Mouse (Mus musculus) liver, postnatal 0 days (tissue): ENCODE data around the gene Foxn3. TPM values are rescaled to one million over a fixed set of nuclear protein-coding genes. Genes with fewer than 3 reads are reported as not detected.

ENCODE experiments used
- ATAC-seq: fragments of 200-750 bp; cut with Nextera tagmentation; 2 replicates; pipeline ENCODE4 v1.8.0; 2017; ENCODE audit warnings: mild to moderate bottlenecking, moderate library complexity
- DNase-seq: peaks from one replicate; pipeline ENCODE4 v3.0.0-alpha.2; 2016
- H3K27ac ChIP-seq: fragments of 300-500 bp; sonication (generic); 2 replicates; pipeline ENCODE4 v1.5.1; 2014; ENCODE audit warnings: antibody characterized with exemption, moderate library complexity, mild to moderate bottlenecking, low read depth
- H3K27me3 ChIP-seq: fragments of 300-500 bp; sonication (generic); 2 replicates; pipeline ENCODE4 v1.6.1; 2014; ENCODE audit warnings: low read length, control low read depth, mixed read lengths; ENCODE audit not compliant: insufficient read depth
- H3K36me3 ChIP-seq: fragments of 300-500 bp; sonication (generic); replicated peaks from 2 replicates; pipeline ENCODE4 v1.6.1; 2014; ENCODE audit warnings: mild to moderate bottlenecking, control low read depth, low read length, moderate library complexity, mixed read lengths; ENCODE audit not compliant: insufficient read depth
- H3K4me1 ChIP-seq: fragments of 300-500 bp; sonication (generic); 2 replicates; pipeline ENCODE4 v1.6.1; 2014; ENCODE audit warnings: antibody characterized with exemption, mild to moderate bottlenecking, control low read depth; ENCODE audit not compliant: insufficient read depth
- H3K4me2 ChIP-seq: fragments of 300-500 bp; sonication (generic); 2 replicates; pipeline ENCODE4 v1.6.1; 2014; ENCODE audit warnings: low read depth, mild to moderate bottlenecking, low read length, moderate library complexity, mixed read lengths
- H3K4me3 ChIP-seq: fragments of 300-500 bp; sonication (generic); 2 replicates; pipeline ENCODE4 v1.5.1; 2014; ENCODE audit warnings: low read depth, low read length
- H3K9ac ChIP-seq: fragments of 300-500 bp; sonication (generic); replicated peaks from 2 replicates; pipeline ENCODE4 v1.6.1; 2014; ENCODE audit warnings: mild to moderate bottlenecking, moderate library complexity
- H3K9me3 ChIP-seq: fragments of 300-500 bp; sonication (generic); 2 replicates; pipeline ENCODE4 v1.6.1; 2016; ENCODE audit warnings: mild to moderate bottlenecking, control low read depth, low read length, mixed read lengths
- CTCF ChIP-seq: sonication (generic); IDR thresholded peaks from 2 replicates; pipeline ENCODE4 v1.5.1; 2016; ENCODE audit warnings: antibody characterized with exemption, low read depth
- EP300 ChIP-seq: IDR thresholded peaks from 2 replicates; pipeline ENCODE4 v1.6.1; 2016; ENCODE audit warnings: antibody characterized with exemption, low read depth, mild to moderate bottlenecking
- WGBS: fragments of 180-500 bp; shearing (Covaris S2); extraction: QIAGEN DNeasy Blood & Tissue Kit; methylation state at CpG from one replicate; pipeline ENCODE4 v1.1.7; 2014; ENCODE audit not compliant: insufficient replicate concordance; 5-methylcytosine and 5-hydroxymethylcytosine counted together
- polyA plus RNA-seq: library from polyadenylated mRNA; unstranded; fragments of >200 nt; fragmentation: Nextera tagmentation; extraction: Ambion mirVana; gene quantifications from 2 replicates; pipeline ENCODE4 v1.2.1, GENCODE M21; 2015

Foxn3 gene
- polyA plus RNA-seq, 1 experiment from 2014 or later = 31.2 TPM

GRCm38 (mm10) chr12:99182338-99182737 is 381.0 kb downstream of the Foxn3 start:
- ATAC-seq (no peak), DNase-seq (no peak)
- Histone ChIP-seq H3K27me3 (no peaks in the 10 kb centered on the region), H3K4me3 (no peak overlapping the region), H3K4me2 (no peak overlapping the region), H3K4me1 (no peaks in the 10 kb centered on the region), H3K27ac (no peak overlapping the region), H3K9ac (no peak overlapping the region), H3K9me3 (0 out of 2 replicates have a peak, but pooled peaks cover 2% of the 10 kb centered on the region), H3K36me3 (no peaks in the 10 kb centered on the region)
- WGBS = 82% methylated on average over 3 of the region's 3 CpGs
- TF ChIP-seq EP300 = no peak
- no peak for TF ChIP-seq CTCF

GRCm38 (mm10) chr12:99180234-99180824 is 383.1 kb downstream of the Foxn3 start:
- Histone ChIP-seq H3K27ac (no peak overlapping the region), H3K9ac (no peak overlapping the region), H3K9me3 (0 out of 2 replicates have a peak, but pooled peaks cover 2% of the 10 kb centered on the region), H3K4me1 (no peaks in the 10 kb centered on the region), H3K27me3 (no peaks in the 10 kb centered on the region), H3K4me2 (no peak overlapping the region), H3K4me3 (no peak overlapping the region), H3K36me3 (no peaks in the 10 kb centered on the region)
- no peak for DNase-seq
- 64% methylated on average over 3 of the region's 3 CpGs for WGBS
- ATAC-seq = no peak
- TF ChIP-seq CTCF = no peak
- no peak for TF ChIP-seq EP300

GRCm38 (mm10) chr12:99174979-99175621 is 388.3 kb downstream of the Foxn3 start:
- ATAC-seq (no peak), DNase-seq (no peak)
- Histone ChIP-seq H3K4me2 (no peak overlapping the region), H3K27ac (no peak overlapping the region), H3K36me3 (no peaks in the 10 kb centered on the region), H3K4me3 (no peak overlapping the region), H3K9ac (no peak overlapping the region), H3K4me1 (no peaks in the 10 kb centered on the region), H3K27me3 (no peaks in the 10 kb centered on the region), H3K9me3 (0 out of 2 replicates have a peak, but pooled peaks cover 2% of the 10 kb centered on the region)
- 72% methylated on average over 11 of the region's 11 CpGs for WGBS
- TF ChIP-seq EP300 = no peak
- no peak for TF ChIP-seq CTCF

GRCm38 (mm10) chr12:99172170-99172569 is 391.2 kb downstream of the Foxn3 start:
- ATAC-seq = no peak
- Histone ChIP-seq H3K27ac (no peak overlapping the region), H3K9ac (no peak overlapping the region), H3K4me1 (no peaks in the 10 kb centered on the region), H3K36me3 (no peaks in the 10 kb centered on the region), H3K9me3 (no peaks in the 10 kb centered on the region), H3K4me2 (no peak overlapping the region), H3K27me3 (no peaks in the 10 kb centered on the region), H3K4me3 (no peak overlapping the region)
- no peak for TF ChIP-seq EP300
- peak; percentile 33 for TF ChIP-seq CTCF
- WGBS = 75% methylated on average over 5 of the region's 5 CpGs
- no peak for DNase-seq

- no peak for ATAC-seq
- H3K27ac ChIP-seq = no peak overlapping the region
- no peaks in the 10 kb centered on the region for H3K4me1 ChIP-seq
- no peak overlapping the region for H3K9ac ChIP-seq
- DNase-seq = no peak
- TF ChIP-seq EP300 = no peak
- TF ChIP-seq CTCF = no peak
- H3K36me3 ChIP-seq = no peaks in the 10 kb centered on the region
- H3K4me2 ChIP-seq = no peak overlapping the region
- H3K4me3 ChIP-seq = no peak overlapping the region
- WGBS = 87% methylated on average over 6 of the region's 6 CpGs
- no peaks in the 10 kb centered on the region for H3K27me3 ChIP-seq
- no peaks in the 10 kb centered on the region for H3K9me3 ChIP-seq
These were observed 393.5 kb downstream of the Foxn3 start for GRCm38 (mm10) chr12:99169925-99170324.

- no peak overlapping the region for H3K9ac ChIP-seq
- H3K4me3 ChIP-seq = no peak overlapping the region
- no peaks in the 10 kb centered on the region for H3K4me1 ChIP-seq
- no peaks in the 10 kb centered on the region for H3K36me3 ChIP-seq
- H3K27ac ChIP-seq = no peak overlapping the region
- ATAC-seq (no peak), DNase-seq (no peak)
- no peak overlapping the region for H3K4me2 ChIP-seq
- TF ChIP-seq CTCF (no peak), EP300 (no peak)
- H3K9me3 ChIP-seq = no peaks in the 10 kb centered on the region
- WGBS = 76% methylated on average over 6 of the region's 6 CpGs
- H3K27me3 ChIP-seq = no peaks in the 10 kb centered on the region
These were observed 397.3 kb downstream of the Foxn3 start for GRCm38 (mm10) chr12:99166091-99166490.
